Mouse (Mus musculus) inflammation-experienced regulatory T-cells (primary cell): ENCODE measurements around the gene Fn3k. TPM values are rescaled to one million over a fixed set of nuclear protein-coding genes. Genes with fewer than 3 reads are reported as not detected.

Source experiments
- polyA plus RNA-seq, 2 experiments: library from polyadenylated mRNA; unstranded; fragments of 100-300 nt; shearing (Covaris generic); gene quantifications; one replicate each; pipeline ENCODE4 v1.2.1; 2017

The Fn3k gene
- polyA plus RNA-seq = under 1 TPM in 1 of 2 experiments, not detected in 1; 0.45 TPM

DNA sequence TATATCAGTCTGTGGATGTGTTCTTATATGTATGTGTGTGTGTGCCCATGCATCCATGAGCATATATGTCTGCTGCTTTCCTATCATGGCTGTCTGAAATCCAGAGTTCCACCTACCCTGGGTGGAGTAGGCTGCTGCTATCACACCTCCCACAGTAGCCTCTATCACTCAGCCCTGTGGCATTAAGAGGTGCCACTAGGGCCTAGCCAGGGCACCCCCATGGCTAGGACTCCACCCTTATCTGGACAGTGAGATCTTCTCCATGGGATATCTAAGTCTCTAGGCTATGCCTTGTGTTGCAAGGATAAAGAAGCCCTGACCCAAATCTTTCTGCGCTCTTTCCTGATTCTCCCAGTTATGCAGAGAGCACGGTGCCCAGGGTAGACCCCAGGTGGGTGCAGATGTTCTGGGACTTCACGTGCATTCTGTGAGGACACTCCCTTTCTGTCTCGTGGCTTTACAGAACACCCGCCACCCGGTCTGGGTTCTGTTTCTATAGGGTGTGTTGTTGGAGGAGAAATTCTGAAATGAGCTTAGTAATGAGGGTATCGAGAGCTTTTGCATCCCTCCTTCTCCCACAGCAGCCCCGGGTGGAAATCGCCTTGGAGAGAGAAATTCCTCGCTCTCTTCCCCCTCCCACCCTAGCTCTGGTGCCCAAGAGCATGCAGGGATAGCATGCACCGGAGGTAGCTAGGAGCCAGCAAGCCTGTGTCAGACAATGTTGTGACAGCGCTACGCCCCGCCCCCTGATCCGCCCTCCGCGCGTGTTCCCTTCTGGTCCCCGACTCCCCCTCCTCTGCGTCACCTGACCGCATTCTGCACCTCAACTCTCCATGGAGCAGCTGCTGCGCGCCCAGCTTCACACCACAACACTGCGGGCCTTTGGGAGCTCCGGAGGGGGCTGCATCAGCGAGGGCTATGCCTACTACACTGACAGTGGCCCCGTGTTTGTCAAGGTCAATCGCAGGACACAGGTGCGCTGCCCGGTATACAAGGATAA lies at the start of gene Fn3k:
Gene Fn3k, plus strand, starts transcription at position 758 of the 1,000 bp plus-strand sequence.

DNA sequence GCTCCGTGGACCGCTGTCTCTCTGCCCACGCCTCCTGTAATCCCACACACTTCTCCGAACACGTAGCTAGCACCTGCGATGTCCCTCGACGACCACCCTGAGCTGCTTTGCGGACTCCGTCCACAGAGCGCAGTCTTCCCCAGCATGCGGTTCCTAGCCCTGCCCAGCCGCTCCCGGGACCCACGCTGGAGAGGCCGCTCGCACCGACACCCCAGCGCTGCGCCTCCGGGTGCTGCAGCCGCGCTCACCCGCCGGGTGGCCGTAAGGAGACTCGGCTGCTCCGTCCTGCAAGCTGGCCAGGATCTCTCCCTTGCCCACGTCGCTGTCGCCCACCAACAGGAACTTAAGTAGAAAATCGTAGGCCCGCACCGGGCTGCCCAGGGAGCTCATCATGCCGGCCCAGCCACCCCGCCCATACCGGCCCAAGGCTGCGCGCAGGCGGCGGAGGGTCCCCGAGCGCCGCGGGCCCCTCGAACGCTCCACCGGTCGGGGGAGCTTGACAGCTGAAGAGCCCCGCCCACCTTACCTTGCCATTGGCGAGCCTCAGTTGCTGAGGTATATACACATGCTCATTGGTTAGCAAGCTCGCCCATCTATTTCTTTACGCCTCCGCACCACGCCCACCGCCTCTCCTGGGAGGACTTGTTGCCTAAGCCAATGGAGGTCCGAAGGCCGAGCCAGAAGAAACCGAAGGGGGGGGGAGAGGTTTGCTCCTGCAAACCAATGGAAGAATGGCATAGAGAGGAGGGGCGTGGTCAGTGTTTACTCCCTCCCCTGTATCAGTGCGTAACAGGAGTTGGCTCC lies 46.8 kb upstream of the Fn3k start, which contains the start of gene Rab40b:
Gene Rab40b, minus strand, starts transcription at position 502 of the 804 bp plus-strand sequence.

DNA sequence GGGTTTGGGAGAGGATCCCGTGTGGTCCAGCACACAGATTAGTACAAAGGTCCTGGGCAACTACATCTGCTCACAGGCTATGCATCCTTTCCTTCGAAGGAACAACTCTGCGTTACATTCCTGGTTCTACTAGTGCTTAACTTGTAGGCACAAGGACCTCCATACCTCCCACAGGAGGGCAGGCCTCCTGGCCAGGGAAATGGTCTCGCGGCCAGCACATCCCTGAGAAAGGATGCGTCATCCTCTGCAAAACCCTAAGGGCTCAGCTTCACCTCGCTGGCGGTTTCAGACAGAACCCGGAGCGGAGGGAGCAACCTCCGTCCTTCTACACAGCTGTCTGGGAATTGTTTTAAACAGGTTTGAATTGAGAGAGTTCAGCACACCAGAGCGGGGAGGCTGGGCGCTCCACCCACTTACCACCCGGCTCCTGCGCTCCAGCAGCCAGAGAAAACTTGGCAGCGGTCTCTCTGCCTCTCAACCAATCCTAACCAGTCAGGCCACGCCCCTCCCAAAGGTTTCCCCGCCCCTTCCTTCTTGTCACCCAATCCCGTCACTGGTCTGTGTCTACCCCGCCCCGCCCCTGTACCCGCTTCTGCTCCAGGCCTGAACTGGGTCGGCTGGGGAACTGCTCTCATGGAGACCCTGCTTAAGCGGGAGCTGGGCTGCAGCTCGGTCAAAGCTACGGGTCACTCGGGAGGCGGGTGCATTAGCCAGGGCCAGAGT lies 13.7 kb upstream of the Fn3k start, which contains the start of gene Fn3krp:
Gene Fn3krp, plus strand, starts transcription at position 572 of the 723 bp plus-strand sequence.

DNA sequence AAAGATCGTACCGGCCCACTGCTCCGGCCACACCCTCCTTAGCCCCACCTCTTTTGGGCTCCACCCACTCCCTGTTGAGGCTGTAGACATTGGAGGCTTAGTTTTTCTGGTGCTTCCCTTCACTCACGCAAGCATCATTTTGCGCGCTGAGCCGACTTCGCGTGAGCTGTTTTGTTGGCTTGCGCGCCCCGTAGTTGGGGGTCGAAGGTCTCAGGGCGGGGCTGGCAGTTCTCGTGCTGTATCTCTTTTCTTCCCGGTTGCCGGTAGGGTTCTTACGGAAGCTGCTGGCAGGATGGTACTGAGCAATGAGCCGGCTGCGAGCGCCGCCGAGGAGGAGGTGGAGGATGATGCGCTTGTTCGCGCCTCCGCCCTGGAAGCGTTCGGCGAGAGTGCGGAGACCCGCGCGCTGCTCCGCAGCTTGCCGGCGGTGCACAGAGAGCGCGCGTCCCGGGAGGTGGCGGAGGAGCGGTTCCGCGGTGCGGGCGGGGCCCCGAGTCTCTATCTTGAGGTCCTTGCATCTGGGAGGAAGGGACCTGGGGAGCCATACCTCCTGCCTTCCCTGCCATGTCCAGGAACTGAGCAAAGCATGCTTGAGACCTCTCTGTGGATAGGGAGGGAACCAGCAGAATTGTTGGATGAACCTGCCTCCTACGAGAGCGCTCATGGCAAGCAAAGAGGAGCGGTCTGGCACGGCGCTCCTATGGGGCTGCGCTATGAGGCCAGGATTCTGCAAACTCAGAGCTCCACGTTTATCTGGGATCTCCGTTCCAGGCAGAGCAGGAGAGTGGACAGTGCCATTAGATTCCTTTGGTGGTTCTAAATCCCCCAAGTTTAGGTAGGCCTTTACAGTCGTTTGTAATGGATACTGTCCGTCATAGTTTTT lies 17.3 kb downstream of the Fn3k start, which contains the start of gene Tbcd:
Gene Tbcd, plus strand, starts transcription at position 197 of the 883 bp plus-strand sequence.

Other genes with a start within 250 kb of the Fn3k start
- gene Hexdc, start 230.5 kb upstream of the Fn3k start, polyA plus RNA-seq = 1 to 10 TPM; 2.6 to 3.7 TPM
- 10 to 100 TPM in 1 of 2 experiments, 1 to 10 TPM in 1; 5.7 to 13.2 TPM for gene Ogfod3, start 230.2 kb upstream of the Fn3k start, polyA plus RNA-seq
- gene Cybc1, start 205.6 kb upstream of the Fn3k start, polyA plus RNA-seq = 100 to 1,000 TPM; 108 to 143 TPM
- gene Narf, start 197.7 kb upstream of the Fn3k start, polyA plus RNA-seq = 10 to 100 TPM; 21.9 to 31.5 TPM
- gene Foxk2, start 174.9 kb upstream of the Fn3k start, polyA plus RNA-seq = 10 to 100 TPM; 17.4 to 20.9 TPM
- 10 to 100 TPM; 37.7 to 43.6 TPM for gene Wdr45b, start 80.5 kb upstream of the Fn3k start, polyA plus RNA-seq
- 1 to 10 TPM in 1 of 2 experiments, under 1 TPM in 1; 0.22 to 1.5 TPM for gene Rab40b, start 46.7 kb upstream of the Fn3k start, polyA plus RNA-seq
- under 1 TPM; 0.29 to 0.92 TPM for gene Fn3krp, start 13.5 kb upstream of the Fn3k start, polyA plus RNA-seq
- 10 to 100 TPM; 42.8 to 48.2 TPM for gene Tbcd, start 17.0 kb downstream of the Fn3k start, polyA plus RNA-seq
- gene Zfp750, start 84.4 kb downstream of the Fn3k start, polyA plus RNA-seq = under 1 TPM; 0.20 to 0.35 TPM
- gene B3gntl1, start 238.2 kb downstream of the Fn3k start, polyA plus RNA-seq = 10 to 100 TPM; 13.9 to 14.4 TPM